Mouse (Mus musculus) ES-Bruce4 (cell line): ENCODE measurements around the gene Ctnna2. TPM values are rescaled to one million over a fixed set of nuclear protein-coding genes. Genes with fewer than 3 reads are reported as not detected.

Experiments used
- H3K27ac ChIP-seq: 2 replicates; pipeline ENCODE4 v1.5.1; 2012; ENCODE audit warnings: low read length, inconsistent platforms; ENCODE audit not compliant: insufficient read depth
- H3K27me3 ChIP-seq: 2 replicates; pipeline ENCODE4 v1.6.1; 2012; ENCODE audit warnings: mild to moderate bottlenecking, low read length, inconsistent platforms; ENCODE audit not compliant: control insufficient read depth, poor library complexity, insufficient read depth, severe bottlenecking
- H3K36me3 ChIP-seq: 2 replicates; pipeline ENCODE4 v1.6.1; 2012; ENCODE audit warnings: inconsistent platforms, mild to moderate bottlenecking, low read length, moderate library complexity; ENCODE audit not compliant: control insufficient read depth, poor library complexity, insufficient read depth, severe bottlenecking
- H3K4me1 ChIP-seq: one replicate; pipeline ENCODE4 v1.8.1; 2011; ENCODE audit warnings: low read length; ENCODE audit not compliant: control insufficient read depth, insufficient read depth
- H3K4me3 ChIP-seq: 2 replicates; pipeline ENCODE4 v1.5.1; 2011; ENCODE audit warnings: low read depth, mild to moderate bottlenecking, low read length
- H3K9ac ChIP-seq: 2 replicates; pipeline ENCODE4 v1.6.1; 2012; ENCODE audit warnings: low read depth, mild to moderate bottlenecking, inconsistent platforms; ENCODE audit not compliant: poor library complexity, severe bottlenecking
- H3K9me3 ChIP-seq: replicated peaks from 2 replicates; pipeline ENCODE4 v1.6.1; 2012; ENCODE audit warnings: mild to moderate bottlenecking, low read length, inconsistent platforms; ENCODE audit not compliant: control insufficient read depth, poor library complexity, insufficient read depth, severe bottlenecking
- CTCF ChIP-seq: IDR thresholded peaks from one replicate; pipeline ENCODE4 v1.8.1; 2011; ENCODE audit warnings: low read depth, low read length
- EP300 ChIP-seq: IDR thresholded peaks from 2 replicates; pipeline ENCODE4 v1.6.1; 2011; ENCODE audit warnings: low read depth, low read length; ENCODE audit not compliant: insufficient read depth
- POLR2A ChIP-seq: IDR thresholded peaks from one replicate; pipeline ENCODE4 v1.8.1; 2011; ENCODE audit warnings: low read length; ENCODE audit not compliant: insufficient read depth
- polyA plus RNA-seq: library from polyadenylated mRNA; stranded (reverse); fragments of >200 nt; gene quantifications from 2 replicates; pipeline ENCODE4 v1.2.4, GENCODE M21; 2011; ENCODE audit warnings: low read depth; ENCODE audit not compliant: missing spikeins, insufficient read depth, insufficient read length

Gene Ctnna2
- polyA plus RNA-seq, 1 experiment = 0.76 TPM

DNA sequence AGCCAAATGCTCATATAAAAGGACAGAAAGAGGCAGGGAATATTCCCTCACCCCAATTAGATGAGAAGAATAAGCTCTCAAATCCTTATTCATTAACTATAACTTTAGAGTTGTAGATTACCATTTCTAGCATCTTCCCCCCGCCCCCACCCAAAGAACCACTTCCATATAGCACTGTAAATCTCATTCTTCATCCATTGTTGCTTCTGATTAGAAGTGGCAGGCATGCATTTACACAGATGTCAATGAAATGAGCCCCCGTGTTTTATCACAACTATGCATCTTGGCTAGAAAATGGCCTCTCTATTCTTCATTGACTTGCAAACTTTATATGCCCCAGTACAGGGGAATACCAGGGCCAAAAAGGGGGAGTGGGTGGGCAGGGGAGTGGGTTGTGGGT lies 457.7 kb downstream of the Ctnna2 start:
- no peak overlapping the region for H3K9ac ChIP-seq
- no peak overlapping the region for H3K4me3 ChIP-seq
- no peaks in the 10 kb centered on the region for H3K36me3 ChIP-seq
- no peak overlapping the region for H3K27ac ChIP-seq
- no peaks in the 10 kb centered on the region for H3K27me3 ChIP-seq
- no peaks in the 10 kb centered on the region for H3K9me3 ChIP-seq
- H3K4me1 ChIP-seq = no peaks in the 10 kb centered on the region
- TF ChIP-seq EP300 (no peak), POLR2A (no peak)

GRCm38 (mm10) chr6:77516515-77516914 lies 463.0 kb downstream of the Ctnna2 start:
- Histone ChIP-seq H3K9me3 (no peaks in the 10 kb centered on the region), H3K27me3 (no peaks in the 10 kb centered on the region; the same call in 1 of the 2 replicates)
- TF ChIP-seq EP300 = no peak

GRCm38 (mm10) chr6:77511805-77512204 lies 467.7 kb downstream of the Ctnna2 start:
- TF ChIP-seq EP300 (no peak), POLR2A (no peak), CTCF (no peak)

More at GRCm38 (mm10) chr6:77516515-77516914, 463.0 kb downstream of the Ctnna2 start:
- H3K27ac ChIP-seq = no peak overlapping the region
- no peaks in the 10 kb centered on the region for H3K36me3 ChIP-seq
- no peak overlapping the region for H3K4me3 ChIP-seq
- H3K9ac ChIP-seq = no peak overlapping the region
- no peaks in the 10 kb centered on the region for H3K4me1 ChIP-seq

GRCm38 (mm10) chr6:77491721-77492120 lies 487.8 kb downstream of the Ctnna2 start:
- H3K4me3 ChIP-seq = no peak overlapping the region
- H3K27me3 ChIP-seq = no peaks in the 10 kb centered on the region
- no peaks in the 10 kb centered on the region for H3K4me1 ChIP-seq
- TF ChIP-seq EP300 (no peak), POLR2A (no peak)
- no peaks in the 10 kb centered on the region for H3K36me3 ChIP-seq
- H3K9me3 ChIP-seq = no peaks in the 10 kb centered on the region
- no peak overlapping the region for H3K9ac ChIP-seq
- H3K27ac ChIP-seq = no peak overlapping the region

More at GRCm38 (mm10) chr6:77511805-77512204, 467.7 kb downstream of the Ctnna2 start:
- Histone ChIP-seq H3K4me1 (no peaks in the 10 kb centered on the region), H3K27me3 (no peaks in the 10 kb centered on the region; the same call in 1 of the 2 replicates), H3K9me3 (no peaks in the 10 kb centered on the region), H3K36me3 (no peaks in the 10 kb centered on the region), H3K4me3 (no peak overlapping the region), H3K27ac (no peak overlapping the region), H3K9ac (no peak overlapping the region)

- Histone ChIP-seq H3K27ac (no peak overlapping the region), H3K9ac (no peak overlapping the region), H3K4me3 (no peak overlapping the region), H3K9me3 (no peaks in the 10 kb centered on the region), H3K27me3 (no peaks in the 10 kb centered on the region), H3K36me3 (no peaks in the 10 kb centered on the region), H3K4me1 (no peaks in the 10 kb centered on the region)
- TF ChIP-seq POLR2A (no peak), CTCF (no peak), EP300 (no peak)
These were observed 492.8 kb downstream of the Ctnna2 start for GRCm38 (mm10) chr6:77486658-77487057.

GRCm38 (mm10) chr6:77482081-77482480 lies 497.4 kb downstream of the Ctnna2 start:
- Histone ChIP-seq H3K9me3 (no peaks in the 10 kb centered on the region), H3K27me3 (no peaks in the 10 kb centered on the region), H3K4me1 (no peaks in the 10 kb centered on the region), H3K27ac (no peak overlapping the region), H3K4me3 (no peak overlapping the region), H3K36me3 (no peaks in the 10 kb centered on the region), H3K9ac (no peak overlapping the region)
- TF ChIP-seq CTCF = no peak

DNA sequence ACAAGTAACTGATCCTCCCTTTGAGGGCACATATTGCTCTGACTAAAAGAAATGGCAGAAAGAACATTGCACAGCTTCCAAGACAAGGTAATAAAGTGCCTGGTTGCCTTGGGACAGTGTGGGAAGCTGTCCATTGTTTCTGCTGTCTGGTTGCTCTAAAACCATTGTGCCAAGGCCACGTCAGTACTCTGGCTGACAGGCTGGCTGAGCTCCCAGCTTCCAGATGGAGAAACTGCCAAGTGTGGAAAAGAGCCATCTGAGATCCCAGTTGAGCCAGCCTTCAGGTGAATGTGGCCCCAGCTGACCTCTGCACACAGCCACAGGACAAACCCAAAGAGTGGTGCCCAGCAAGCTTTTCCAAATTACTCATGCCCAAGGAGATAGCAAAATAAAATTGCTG lies 504.1 kb downstream of the Ctnna2 start:
- no peaks in the 10 kb centered on the region for H3K36me3 ChIP-seq

More for the DNA sequence above, 504.1 kb downstream of the Ctnna2 start:
- H3K27ac ChIP-seq = no peak overlapping the region
- no peaks in the 10 kb centered on the region for H3K27me3 ChIP-seq
- H3K4me3 ChIP-seq = no peak overlapping the region
- TF ChIP-seq POLR2A (no peak), CTCF (no peak), EP300 (no peak)
- no peaks in the 10 kb centered on the region for H3K4me1 ChIP-seq
- no peaks in the 10 kb centered on the region for H3K9me3 ChIP-seq
- no peak overlapping the region for H3K9ac ChIP-seq
